Mouse (Mus musculus) gastrocnemius, adult 2 months (tissue): ENCODE measurements around the gene Hdac11. TPM values are rescaled to one million over a fixed set of nuclear protein-coding genes. Genes with fewer than 3 reads are reported as not detected.

Source experiments
- DNase-seq: peaks from one replicate; pipeline ENCODE4 v3.0.0; 2022
- H3K27ac ChIP-seq: fragments of 200-600 bp; 2 replicates; pipeline ENCODE4 v1.8.1; 2022; ENCODE audit warnings: mild to moderate bottlenecking
- H3K4me3 ChIP-seq: fragments of 200-600 bp; 2 replicates; pipeline ENCODE4 v1.8.1; 2022; ENCODE audit warnings: mild to moderate bottlenecking, moderate library complexity
- CTCF ChIP-seq: fragments of 200-600 bp; IDR thresholded peaks from 2 replicates; pipeline ENCODE4 v1.8.1; 2022; ENCODE audit warnings: antibody characterized with exemption, mild to moderate bottlenecking, moderate library complexity
- intact Hi-C: fragments of 180-260 bp; cut with DNase I; formaldehyde crosslinking; loops from one replicate; pipeline ENCODE4 v1.15.1; 2025
- total RNA-seq, 2 experiments: library from RNA; stranded (reverse); gene quantifications; 2 replicates each; pipeline ENCODE4 v1.2.3; 2021

Hdac11 gene
- total RNA-seq, 2 experiments from 2014 or later: 5.1 to 6.5 TPM

DNA sequence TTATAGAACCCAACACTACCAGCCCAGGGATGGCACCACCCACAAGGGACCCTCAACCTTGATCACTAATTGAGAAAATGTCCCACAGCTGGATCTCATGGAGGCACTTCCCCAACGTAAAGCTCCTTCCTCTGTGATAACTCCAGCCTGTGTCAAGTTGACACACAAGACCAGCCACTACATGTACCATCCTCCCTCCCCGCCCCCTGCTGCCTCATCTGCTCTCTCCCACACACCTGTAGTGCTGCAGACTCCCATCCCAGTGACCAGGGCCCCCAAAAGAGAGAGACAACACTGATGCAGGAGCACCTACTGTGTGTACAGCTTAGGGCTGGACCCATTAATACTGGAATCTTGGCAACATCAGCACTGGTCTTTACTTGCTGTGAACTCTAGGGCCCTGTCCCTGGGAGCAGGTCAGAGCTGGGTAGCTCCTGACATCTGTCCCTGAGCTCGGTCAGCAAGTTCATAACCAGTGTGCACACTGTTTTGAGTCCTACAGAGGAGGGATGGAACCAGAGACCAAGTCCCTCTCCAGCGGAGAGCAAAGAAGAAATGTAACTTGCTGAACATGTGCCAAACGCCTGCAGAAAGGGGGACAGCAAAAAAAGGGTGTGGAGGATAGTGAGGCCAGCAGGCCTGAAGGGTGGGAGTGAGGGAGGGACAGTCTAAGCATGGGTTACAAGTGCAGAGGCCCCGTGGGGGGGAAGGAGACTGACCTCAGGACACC is 5.2 kb downstream of the Hdac11 start:
- Histone ChIP-seq H3K4me3 (no peak overlapping the region), H3K27ac (no peak overlapping the region)
- intact Hi-C loops: no loop called here
- DNase-seq: no peak
- no peak for TF ChIP-seq CTCF

DNA sequence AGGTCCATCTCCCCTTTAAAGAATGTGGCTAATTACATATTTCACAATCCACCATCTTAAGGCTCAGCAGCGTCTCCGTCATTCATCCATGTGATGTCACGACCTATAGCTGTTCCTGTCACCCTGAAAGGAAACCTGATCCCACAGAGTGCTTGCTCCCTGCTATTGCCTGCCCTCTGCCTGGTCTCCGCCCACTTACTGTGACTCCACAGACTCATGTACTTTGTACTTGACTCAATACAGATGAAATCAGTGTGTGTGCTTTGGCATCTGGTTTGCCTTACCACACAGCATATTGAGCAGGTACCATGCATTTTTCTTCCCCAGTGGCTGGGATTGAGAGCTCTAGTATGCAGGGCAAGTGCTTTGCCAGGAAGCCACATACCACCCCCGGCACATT is 5.8 kb downstream of the Hdac11 start:
- no peak overlapping the region for H3K27ac ChIP-seq
- no peak overlapping the region for H3K4me3 ChIP-seq
- DNase-seq: no peak
- intact Hi-C loops: no loop called here
- TF ChIP-seq CTCF: no peak

DNA sequence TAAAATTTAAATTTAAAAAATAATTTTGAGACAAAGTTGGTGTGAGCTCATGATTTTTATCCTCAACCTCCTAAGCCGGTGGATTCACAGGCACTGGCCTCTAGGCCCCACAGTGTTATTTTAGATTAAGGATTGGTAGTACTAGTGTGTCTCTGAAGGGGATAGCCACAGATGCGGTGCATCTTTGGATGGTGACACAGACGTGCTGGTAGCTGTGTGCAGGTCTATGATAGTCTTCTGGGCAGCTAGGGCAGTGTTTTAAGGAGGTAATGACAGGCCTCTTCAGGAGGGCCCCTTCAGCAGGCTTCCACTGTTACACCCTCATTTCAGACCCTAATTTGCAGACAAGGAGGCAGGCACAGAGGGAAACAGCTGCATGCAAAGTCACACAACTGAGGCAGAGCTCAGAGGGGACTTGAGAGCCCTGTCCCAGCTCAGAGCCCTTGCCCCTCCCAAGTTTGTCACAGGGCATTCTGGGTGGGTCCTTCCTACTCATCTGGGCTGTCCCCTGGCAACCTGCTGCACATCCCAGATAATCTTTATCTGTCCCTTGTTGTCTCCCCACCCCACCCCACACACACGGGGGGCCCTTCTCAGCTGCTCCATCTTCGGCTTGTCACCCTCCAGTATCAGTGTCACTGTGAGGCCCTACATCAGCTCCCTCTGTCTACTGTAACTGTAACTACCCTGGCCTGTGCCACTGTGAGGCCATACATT is 6.9 kb downstream of the Hdac11 start:
- H3K27ac ChIP-seq: no peak overlapping the region
- no peak overlapping the region for H3K4me3 ChIP-seq
- intact Hi-C loops: no loop called here
- TF ChIP-seq CTCF: no peak
- DNase-seq: no peak

DNA sequence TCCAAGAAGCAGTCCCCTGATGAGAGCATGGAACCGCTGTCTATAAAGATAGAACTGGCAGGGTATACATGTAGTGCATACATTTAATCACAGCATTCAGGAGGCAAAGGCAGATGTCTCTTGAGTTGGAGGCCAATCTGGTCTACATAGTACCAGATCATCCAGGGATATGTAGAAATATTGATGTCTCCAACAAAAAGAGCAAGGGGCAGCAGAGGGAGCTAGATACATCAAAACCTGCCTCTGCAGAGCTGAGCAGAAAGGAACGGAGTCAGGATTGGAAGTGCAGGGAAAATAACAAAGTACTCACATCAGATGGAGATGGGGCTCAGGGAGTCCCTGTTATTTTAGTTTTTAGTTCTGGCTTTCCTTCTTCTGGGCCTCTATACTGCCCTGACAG is 8.1 kb downstream of the Hdac11 start:
- Histone ChIP-seq H3K27ac (no peak overlapping the region), H3K4me3 (no peak overlapping the region)
- intact Hi-C loops: loop anchor here (2.0 kb wide), 1 partner anchor 116 kb away; no protein-coding TSS in a partner anchor
- no peak for DNase-seq
- no peak for TF ChIP-seq CTCF

DNA sequence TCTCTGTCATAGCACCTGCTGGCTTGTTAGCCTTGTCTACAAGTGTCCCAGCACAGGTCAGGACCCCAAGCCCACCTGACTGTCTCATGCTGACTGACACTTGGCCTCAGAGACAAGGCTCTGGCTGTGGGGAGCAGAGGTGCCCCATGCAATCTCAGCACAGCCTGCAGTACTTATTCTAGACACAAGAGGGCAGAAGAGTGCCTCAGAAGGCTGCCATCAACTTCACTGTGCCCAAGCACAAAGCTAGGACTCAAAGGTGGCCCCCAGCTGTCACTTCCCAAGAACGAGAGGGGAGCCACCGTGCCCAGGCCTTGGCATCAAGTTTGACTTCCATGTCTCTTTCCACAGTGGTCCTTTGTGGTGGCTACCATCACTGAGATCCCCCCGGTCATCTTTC is 8.7 kb downstream of the Hdac11 start:
- H3K27ac ChIP-seq: no peak overlapping the region
- DNase-seq: peak; percentile 76
- intact Hi-C loops: loop anchor here (2.0 to 5.0 kb wide), 2 partner anchors 116 to 247 kb away; partner anchors contain the start of gene Wnt7a
- H3K4me3 ChIP-seq: no peak overlapping the region
- peak; percentile 99 for TF ChIP-seq CTCF

DNA sequence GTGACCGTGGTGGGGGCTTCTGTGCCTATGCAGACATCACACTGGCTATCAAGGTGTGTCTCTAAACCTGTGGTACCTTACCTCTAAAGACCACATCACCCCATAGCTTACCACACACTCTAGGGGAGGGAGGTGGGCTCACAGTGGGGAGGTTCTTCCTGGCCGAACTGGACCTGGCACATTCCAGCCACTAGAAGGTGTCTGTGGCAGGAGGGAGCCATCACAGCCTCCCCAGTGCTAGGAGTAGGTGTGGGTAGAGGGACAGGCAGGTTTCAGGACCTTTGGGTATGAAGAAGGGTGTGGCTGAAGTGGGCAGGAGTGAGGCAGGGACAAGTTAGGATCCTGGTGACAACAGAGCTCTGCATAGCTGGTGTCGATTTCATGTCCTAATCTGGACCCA is 11.4 kb downstream of the Hdac11 start:
- H3K27ac ChIP-seq: no peak overlapping the region
- no peak overlapping the region for H3K4me3 ChIP-seq
- TF ChIP-seq CTCF: peak; percentile 31; the same call in 1 of the 2 replicates
- no peak for DNase-seq
- intact Hi-C loops: loop anchor here (5.0 kb wide), 1 partner anchor 244 kb away; the partner anchor contains the start of gene Wnt7a

DNA sequence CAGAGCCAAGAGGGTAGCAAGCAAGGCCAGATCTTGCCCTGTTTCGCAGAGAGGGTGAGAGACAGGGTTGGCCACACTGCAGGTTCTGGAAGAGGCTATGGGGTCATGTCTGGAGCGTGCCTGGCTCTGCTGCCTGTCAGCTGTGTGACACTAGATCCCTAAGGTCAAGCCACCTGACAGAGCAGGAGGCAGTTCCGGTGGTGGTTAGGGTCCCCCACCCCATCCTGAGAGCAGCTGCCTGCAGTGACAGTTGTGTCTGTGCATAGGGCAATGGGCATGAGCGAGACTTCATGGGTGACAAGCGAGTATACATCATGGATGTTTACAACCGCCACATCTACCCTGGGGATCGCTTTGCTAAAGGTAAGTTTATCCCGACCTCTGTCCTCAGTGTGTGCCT is 12.7 kb downstream of the Hdac11 start:
- intact Hi-C loops: loop anchor here (5.0 kb wide), 1 partner anchor 243 kb away; the partner anchor contains the start of gene Wnt7a
- Histone ChIP-seq H3K27ac (no peak overlapping the region), H3K4me3 (no peak overlapping the region)
- TF ChIP-seq CTCF: no peak
- no peak for DNase-seq

DNA sequence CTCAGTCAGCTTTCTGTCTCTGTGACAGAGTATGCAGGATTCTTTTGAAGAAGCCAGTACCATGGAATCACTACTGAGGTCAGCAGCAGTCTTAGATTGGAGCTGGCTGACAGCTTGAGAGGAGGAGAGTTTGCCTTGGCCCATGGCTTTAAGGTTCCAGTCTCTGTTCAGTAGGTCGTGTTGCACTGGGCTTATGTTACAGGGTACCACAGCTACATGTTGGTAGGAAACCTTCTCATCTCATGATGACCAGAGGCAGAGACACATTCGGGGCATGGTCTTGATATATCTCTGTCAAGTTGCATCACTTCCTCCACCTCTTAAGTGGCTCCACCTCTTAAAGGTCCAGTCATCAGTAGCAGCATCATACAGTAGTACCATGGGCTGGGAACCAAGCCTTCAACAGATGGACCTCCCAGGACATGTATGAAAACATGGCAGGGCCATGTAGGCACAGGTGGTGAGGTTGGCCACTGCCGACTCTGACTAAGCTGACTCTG is 15.0 kb downstream of the Hdac11 start:
- intact Hi-C loops: no loop called here
- no peak for TF ChIP-seq CTCF
- H3K4me3 ChIP-seq: no peak overlapping the region
- no peak for DNase-seq
- no peak overlapping the region for H3K27ac ChIP-seq

DNA sequence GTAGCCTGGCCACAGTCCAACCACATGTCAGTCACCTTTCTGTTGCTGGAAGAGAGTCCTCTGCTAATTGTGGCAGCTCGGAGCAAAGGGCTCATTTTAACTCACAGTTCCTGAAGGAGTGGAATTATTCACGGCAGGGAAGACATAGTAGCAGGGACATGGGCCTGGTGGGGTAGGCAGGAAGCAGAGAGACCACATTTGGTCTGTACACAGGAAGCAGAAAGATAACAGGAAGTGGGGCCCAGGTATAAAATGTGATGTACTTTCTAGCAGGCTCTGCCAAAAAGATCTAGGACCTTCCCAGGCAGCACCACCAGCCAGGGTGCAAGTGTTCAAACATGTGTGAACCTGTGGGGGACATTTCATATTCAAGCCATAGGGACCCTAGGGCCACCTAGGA is 15.9 kb downstream of the Hdac11 start:
- Histone ChIP-seq H3K27ac (no peak overlapping the region), H3K4me3 (no peak overlapping the region)
- TF ChIP-seq CTCF: no peak
- intact Hi-C loops: loop anchor here (2.0 kb wide), 1 partner anchor 108 kb away; no protein-coding TSS in a partner anchor
- no peak for DNase-seq

DNA sequence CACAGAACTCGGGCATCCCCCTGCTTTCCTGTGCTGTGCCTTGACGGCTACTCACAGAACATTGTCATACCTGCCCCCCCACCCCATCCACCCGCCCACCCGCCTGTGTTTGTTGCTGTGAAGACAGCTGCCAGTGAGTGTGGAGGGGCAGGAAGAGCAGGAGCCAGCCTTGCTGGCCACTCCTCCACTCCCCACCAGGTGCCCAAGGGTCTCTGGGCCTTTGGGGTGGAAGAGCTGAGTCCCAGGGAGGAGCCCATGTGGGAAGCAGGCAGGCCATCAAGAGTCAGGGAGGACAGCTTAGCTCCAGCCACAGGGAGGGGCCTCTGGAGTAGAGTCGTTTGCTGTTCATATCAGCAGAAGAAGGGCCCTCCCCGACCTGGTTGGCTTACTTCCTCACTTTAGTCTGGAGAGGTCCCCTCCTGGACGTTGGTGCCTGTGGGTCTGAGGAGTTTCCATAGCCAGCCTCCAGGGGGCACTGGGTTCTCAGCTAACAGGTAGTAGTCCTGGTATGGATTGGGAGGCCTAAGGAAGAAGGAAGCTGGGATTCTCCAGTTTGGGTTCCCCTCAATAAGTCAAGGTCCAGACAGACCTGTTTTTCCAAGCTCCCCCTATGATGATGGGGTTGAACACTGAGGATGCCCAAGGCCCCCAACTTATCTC is 16.9 kb downstream of the Hdac11 start:
- intact Hi-C loops: loop anchor here (2.0 kb wide), 1 partner anchor 107 kb away; no protein-coding TSS in a partner anchor
- peak; percentile 84 for DNase-seq
- TF ChIP-seq CTCF: peak; percentile 79
- H3K4me3 ChIP-seq: no peak overlapping the region
- H3K27ac ChIP-seq: no peak overlapping the region

DNA sequence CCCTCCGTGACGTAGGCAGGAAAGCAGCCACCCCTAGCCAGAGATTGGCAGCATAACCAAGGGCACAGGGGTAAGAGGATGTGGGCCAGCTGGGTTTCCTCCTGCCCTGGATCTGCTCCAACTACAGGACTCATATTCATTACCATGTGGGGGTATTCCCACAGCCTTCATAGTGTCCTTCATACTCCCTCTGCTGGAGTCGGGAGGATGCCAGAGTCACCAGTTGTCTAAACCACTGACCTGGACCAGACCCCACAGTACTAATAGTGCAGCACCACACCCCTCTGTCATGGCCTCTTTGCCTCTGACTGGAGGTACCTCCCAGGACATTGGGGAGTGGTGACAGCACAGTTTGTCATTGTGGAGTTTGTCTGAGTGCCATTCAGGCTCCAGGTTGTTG is 17.7 kb downstream of the Hdac11 start:
- no peak for TF ChIP-seq CTCF
- peak; percentile 26 for DNase-seq
- no peak overlapping the region for H3K27ac ChIP-seq
- intact Hi-C loops: no loop called here
- no peak overlapping the region for H3K4me3 ChIP-seq

DNA sequence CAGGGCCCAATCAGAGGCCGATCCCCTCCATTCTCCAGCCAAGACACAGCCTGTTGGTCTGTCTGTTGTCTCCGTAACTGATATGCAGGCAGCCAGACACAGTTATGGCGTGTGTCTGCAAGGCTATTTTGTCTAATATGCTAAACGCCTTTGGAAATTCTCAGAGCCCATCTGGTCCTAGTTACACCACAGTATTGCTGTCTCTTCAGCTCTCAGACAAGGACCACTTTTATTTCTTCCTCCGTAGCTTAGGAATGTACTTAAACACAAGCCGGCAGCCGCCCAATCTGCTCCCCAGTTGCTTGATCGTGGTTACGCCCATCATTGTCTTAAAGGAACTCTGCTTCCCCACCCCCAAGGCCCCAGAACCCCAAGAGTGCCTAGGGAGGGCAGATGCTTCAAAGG is 24.3 kb downstream of the Hdac11 start:
- peak overlapping the region; percentile 85 for H3K27ac ChIP-seq
- DNase-seq: peak; percentile 68
- peak overlapping the region; percentile 15; the same call in 1 of the 2 replicates for H3K4me3 ChIP-seq
- intact Hi-C loops: loop anchor here (5.0 kb wide), 1 partner anchor 37 kb away; no protein-coding TSS in a partner anchor
- no peak for TF ChIP-seq CTCF
